Mouse (Mus musculus) liver, embryonic 16.5 days (tissue): Measurements from ENCODE around the gene B4galnt1. TPM values are rescaled to one million over a fixed set of nuclear protein-coding genes. Genes with fewer than 3 reads are reported as not detected.
A peak's percentile ranks its signal among the peaks of the same experiment; 100 is the strongest.
"Not testable (repeated sequence)": the region's sequence is repeated elsewhere in the genome, so short reads cannot be mapped to it uniquely, and the experiment has no call there.

Experiments
- ATAC-seq: fragments of 200-750 bp; cut with Nextera tagmentation; 2 replicates; pipeline ENCODE4 v1.8.0; 2017; ENCODE audit warnings: low read depth, mild to moderate bottlenecking, moderate number of reproducible peaks, moderate library complexity
- H3K27ac ChIP-seq: fragments of 300-500 bp; sonication (generic); 2 replicates; pipeline ENCODE4 v1.5.1; 2014; ENCODE audit warnings: mild to moderate bottlenecking, low read length
- H3K27me3 ChIP-seq: fragments of 300-500 bp; sonication (generic); 2 replicates; pipeline ENCODE4 v1.6.1; 2014; ENCODE audit warnings: low read depth, low read length, mixed read lengths; ENCODE audit not compliant: control insufficient read depth, insufficient read depth
- H3K36me3 ChIP-seq: fragments of 300-500 bp; sonication (generic); 2 replicates; pipeline ENCODE4 v1.6.1; 2014; ENCODE audit warnings: mild to moderate bottlenecking; ENCODE audit not compliant: control insufficient read depth, insufficient read depth
- H3K4me1 ChIP-seq: fragments of 300-500 bp; sonication (generic); 2 replicates; pipeline ENCODE4 v1.6.1; 2014; ENCODE audit warnings: low read depth, low read length, mixed read lengths; ENCODE audit not compliant: control insufficient read depth
- H3K4me2 ChIP-seq: fragments of 300-500 bp; sonication (generic); 2 replicates; pipeline ENCODE4 v1.6.1; 2014; ENCODE audit warnings: low read depth, low read length, mixed read lengths
- H3K4me3 ChIP-seq: fragments of 300-500 bp; sonication (generic); 2 replicates; pipeline ENCODE4 v1.5.1; 2014; ENCODE audit warnings: low read depth, mild to moderate bottlenecking, low read length
- H3K9ac ChIP-seq: fragments of 300-500 bp; sonication (generic); 2 replicates; pipeline ENCODE4 v1.6.1; 2014; ENCODE audit warnings: low read depth, low read length
- H3K9me3 ChIP-seq: fragments of 300-500 bp; sonication (generic); replicated peaks from 2 replicates; pipeline ENCODE4 v1.6.1; 2016; ENCODE audit warnings: low read length; ENCODE audit not compliant: control insufficient read depth
- WGBS: fragments of 180-500 bp; shearing (Covaris S2); extraction: QIAGEN DNeasy Blood & Tissue Kit; methylation state at CpG from one replicate; pipeline ENCODE4 v1.1.7; 2014; ENCODE audit not compliant: insufficient replicate concordance; 5-methylcytosine and 5-hydroxymethylcytosine counted together
- polyA plus RNA-seq: library from polyadenylated mRNA; unstranded; fragments of >200 nt; fragmentation: Nextera tagmentation; extraction: Ambion mirVana; gene quantifications from 2 replicates; pipeline ENCODE4 v1.2.1, GENCODE M21; 2015

Gene B4galnt1
- polyA plus RNA-seq, 1 experiment from 2014 or later: 24.3 TPM

DNA sequence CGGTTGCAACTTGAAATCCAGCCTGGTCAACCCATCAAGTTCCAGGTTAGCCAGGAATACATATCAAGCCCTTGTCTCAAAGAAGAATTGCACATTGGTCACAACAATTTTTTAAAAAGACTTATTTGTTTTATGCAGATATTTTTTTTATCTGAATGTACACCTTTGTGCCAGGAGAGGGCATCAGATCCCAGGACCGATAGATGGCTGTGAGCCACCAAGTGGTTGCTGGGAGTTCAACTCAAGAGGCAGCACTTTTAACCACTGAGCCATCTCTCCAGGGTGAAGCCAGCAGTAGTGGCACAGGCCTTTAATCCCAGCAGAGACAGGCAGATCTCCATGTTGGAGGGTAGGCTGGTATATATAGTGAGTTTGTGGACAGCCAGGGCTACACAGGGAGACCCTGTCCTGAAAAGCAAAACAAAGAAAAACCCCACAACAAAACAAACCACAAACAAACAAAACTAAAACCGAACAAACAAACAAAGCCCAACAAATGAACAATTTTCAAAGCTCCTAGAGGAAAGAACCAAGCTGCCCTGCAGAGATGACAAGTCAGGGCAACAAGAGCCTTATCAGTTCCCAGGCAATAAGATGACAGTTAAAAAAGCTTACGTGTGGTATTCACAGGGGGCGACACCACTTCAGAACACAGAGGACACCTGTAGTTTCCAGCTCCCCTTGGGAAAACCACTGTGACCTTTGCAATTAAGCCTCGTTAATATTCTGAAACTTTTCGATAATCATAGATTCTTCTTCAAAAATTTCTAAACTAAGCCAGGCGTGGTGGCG is 39.6 kb upstream of the B4galnt1 start:
- ATAC-seq: no peak
- Histone ChIP-seq H3K9ac (no peak overlapping the region), H3K36me3 (no peaks in the 10 kb centered on the region), H3K9me3 (no peaks in the 10 kb centered on the region), H3K27ac (peak overlapping the region; percentile 62), H3K4me2 (no peak overlapping the region), H3K27me3 (no peaks in the 10 kb centered on the region), H3K4me1 (peaks cover 50% of the 10 kb centered on the region), H3K4me3 (no peak overlapping the region)
- 37% methylated on average over 9 of the region's 9 CpGs for WGBS

DNA sequence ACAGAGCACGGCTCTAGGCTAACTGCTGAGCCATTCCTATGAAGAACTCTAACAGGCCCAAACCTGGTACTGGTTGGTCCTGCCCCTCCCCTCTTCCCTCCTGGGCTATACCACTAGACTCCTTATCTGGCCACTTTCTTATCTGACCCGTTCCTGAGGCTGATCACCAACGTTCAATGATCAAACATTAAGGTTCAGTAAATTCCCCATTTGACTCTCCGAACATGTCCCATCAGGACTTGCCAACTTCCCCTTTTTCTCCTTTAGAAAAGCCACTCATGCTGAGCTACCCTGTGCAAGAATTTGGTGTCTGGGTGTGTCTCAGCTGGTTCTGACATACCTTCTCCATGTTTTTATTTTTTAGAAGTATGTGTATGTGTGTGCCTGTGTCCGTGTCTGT is 38.4 kb upstream of the B4galnt1 start:
- Histone ChIP-seq H3K27ac (peak overlapping the region; percentile 18), H3K4me2 (no peak overlapping the region), H3K4me1 (peaks cover 48% of the 10 kb centered on the region), H3K36me3 (no peaks in the 10 kb centered on the region), H3K9me3 (no peaks in the 10 kb centered on the region), H3K9ac (no peak overlapping the region), H3K27me3 (no peaks in the 10 kb centered on the region), H3K4me3 (no peak overlapping the region)
- WGBS: 23% methylated on average over 5 of the region's 5 CpGs
- peak; percentile 32 for ATAC-seq

DNA sequence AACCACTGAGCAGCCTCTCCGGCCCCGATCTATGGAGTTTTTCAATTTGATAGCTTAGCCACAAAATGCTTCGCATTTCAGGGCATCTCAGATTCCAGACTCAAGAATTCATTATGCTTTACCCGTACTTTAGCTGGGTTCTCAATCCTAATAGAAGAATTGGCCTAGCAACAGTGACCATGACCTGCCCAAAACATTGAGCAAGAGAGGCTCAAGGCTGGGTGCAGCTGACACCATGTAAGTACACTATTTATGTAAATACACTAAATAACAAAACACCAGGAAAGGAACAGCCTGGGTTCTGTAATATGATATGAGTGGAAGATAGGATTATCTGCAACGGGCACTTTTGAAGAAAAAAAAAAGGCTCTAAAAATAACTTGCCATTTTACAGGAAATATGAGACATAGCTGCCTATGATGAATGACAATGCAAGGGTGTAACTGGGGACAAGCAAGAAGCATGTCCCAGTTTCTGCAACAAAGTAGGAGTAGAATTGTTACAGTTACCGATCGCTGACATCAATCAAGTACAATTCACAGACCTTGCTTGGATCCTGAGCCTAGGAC is 37.2 kb upstream of the B4galnt1 start:
- H3K27me3 ChIP-seq: no peaks in the 10 kb centered on the region
- H3K27ac ChIP-seq: peak overlapping the region; percentile 32; the same call in 1 of the 2 replicates
- H3K9me3 ChIP-seq: no peaks in the 10 kb centered on the region
- H3K4me2 ChIP-seq: no peak overlapping the region
- no peaks in the 10 kb centered on the region for H3K36me3 ChIP-seq
- H3K9ac ChIP-seq: no peak overlapping the region
- no peak for ATAC-seq
- H3K4me3 ChIP-seq: no peak overlapping the region
- peaks cover 36% of the 10 kb centered on the region for H3K4me1 ChIP-seq
- WGBS: 44% methylated on average over 7 of the region's 7 CpGs

DNA sequence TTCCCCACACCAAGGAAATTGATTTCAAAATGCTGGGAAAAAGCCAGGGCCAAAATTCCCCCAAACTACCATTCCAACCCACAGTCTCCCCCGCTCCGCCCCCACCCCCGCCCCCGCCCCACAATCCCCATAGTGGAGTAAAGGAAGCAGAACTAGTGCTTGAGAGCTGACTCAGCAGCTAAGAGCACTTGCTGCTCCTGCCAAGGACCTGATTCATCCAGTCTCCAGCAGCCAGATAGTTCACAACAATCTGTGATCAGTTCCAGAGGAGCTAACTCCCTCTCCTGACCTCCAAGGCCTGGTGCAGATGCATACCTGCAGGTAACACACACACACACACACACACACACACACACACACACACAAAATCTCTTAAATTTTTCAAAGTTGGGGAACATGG is 35.6 kb upstream of the B4galnt1 start:
- no peaks in the 10 kb centered on the region for H3K9me3 ChIP-seq
- no peaks in the 10 kb centered on the region for H3K36me3 ChIP-seq
- no peak for ATAC-seq
- no peak overlapping the region for H3K4me2 ChIP-seq
- H3K27ac ChIP-seq: no peak overlapping the region
- H3K4me1 ChIP-seq: peaks cover 30% of the 10 kb centered on the region
- no peak overlapping the region for H3K9ac ChIP-seq
- no peaks in the 10 kb centered on the region for H3K27me3 ChIP-seq
- 42% methylated on average over 4 of the region's 4 CpGs for whole genome bisulfite sequencing
- H3K4me3 ChIP-seq: no peak overlapping the region

DNA sequence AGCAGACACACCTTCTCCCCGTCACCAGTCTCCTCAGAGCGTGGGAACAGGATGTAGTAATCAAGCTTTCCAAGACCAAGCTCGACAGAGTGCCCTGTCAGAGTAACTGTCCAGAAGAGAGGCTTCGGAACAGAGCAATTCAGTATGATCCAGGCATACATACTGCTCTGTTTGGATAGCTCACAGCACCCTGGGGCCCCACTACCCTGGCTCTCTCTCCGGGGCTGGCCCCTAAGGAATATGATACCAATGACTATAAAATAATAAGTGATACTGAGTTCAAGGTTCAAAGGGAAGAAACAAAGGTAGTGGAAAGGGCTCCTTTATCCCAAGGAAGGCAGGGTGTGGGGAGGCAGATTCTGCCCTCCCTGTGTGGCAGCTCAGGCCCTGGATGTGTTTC is 32.6 kb upstream of the B4galnt1 start:
- 60% methylated on average over 5 of the region's 5 CpGs for WGBS
- Histone ChIP-seq H3K9me3 (no peaks in the 10 kb centered on the region), H3K36me3 (no peaks in the 10 kb centered on the region), H3K4me3 (no peak overlapping the region), H3K4me2 (no peak overlapping the region), H3K27me3 (no peaks in the 10 kb centered on the region), H3K9ac (no peak overlapping the region), H3K4me1 (peaks cover 30% of the 10 kb centered on the region), H3K27ac (no peak overlapping the region)
- ATAC-seq: no peak

DNA sequence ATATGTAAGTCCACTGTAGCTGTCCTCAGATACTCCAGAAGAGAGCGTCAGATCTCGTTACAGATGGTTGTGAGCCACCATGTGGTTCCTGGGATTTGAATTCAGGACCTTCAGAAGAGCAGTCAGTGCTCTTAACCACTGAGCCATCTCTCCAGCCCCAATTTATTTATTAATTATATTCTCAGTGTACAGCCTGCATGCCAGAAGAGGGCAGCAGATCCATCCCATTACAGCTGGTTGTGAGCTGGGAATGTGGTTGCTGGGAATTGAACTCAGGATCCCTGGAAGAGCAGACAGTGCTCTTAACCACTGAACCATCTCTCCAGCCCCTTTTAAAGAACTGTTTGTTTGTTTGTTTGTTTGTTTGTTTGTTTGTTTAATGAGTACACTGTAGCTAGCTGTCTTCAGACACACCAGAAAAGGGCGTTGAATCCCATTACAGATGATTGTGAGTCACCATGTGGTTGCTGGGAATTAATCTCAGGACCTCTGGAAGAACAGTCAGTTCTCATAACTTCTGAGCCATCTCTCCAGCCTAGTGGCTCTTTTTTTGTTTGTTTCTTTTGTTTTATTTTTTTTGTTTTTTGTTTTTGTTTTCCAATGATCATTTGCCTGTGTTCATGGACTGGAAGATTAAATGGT is 30.5 kb upstream of the B4galnt1 start:
- H3K27me3 ChIP-seq, H3K36me3 ChIP-seq, H3K9me3 ChIP-seq, H3K27ac ChIP-seq, ATAC-seq, H3K4me3 ChIP-seq, H3K4me2 ChIP-seq, H3K9ac ChIP-seq: not testable (repeated sequence)
- 70% methylated on average over 3 of the region's 3 CpGs for WGBS
- H3K4me1 ChIP-seq: peaks cover 34% of the 10 kb centered on the region

DNA sequence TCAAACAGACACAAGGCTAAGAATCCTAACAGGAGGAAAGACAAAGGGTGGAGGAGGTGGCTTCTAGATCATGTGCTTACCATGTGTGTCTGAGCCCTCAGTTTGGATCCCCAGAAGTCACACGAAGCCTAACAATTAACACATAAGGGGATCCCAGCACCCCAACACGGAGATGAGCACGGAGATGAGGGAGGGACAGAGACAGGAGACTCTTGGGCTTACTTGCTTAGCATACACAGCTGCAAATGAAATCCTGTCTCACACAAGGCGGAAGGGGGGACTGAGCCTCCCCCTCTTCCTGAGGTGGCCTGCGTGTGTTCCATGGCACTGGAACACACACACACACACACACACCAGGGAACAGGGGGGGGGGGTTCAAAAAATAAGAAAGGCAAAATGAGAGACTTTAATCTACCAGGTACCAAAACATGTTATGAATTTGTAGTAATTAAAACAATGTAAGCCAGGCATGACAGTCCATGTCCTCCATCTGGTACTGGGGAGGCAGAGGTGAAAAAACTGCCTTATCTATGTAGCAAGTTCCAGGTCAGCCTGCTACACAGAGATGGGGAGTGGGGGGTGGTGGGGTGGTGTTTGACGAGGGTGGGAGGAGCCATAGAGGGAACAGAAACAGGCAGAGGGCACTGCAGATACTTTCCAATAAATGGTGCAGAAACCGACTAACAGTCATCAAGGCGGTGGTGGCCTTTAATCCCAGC is 29.7 kb upstream of the B4galnt1 start:
- H3K27ac ChIP-seq: peak overlapping the region; percentile 58
- H3K4me1 ChIP-seq: peaks cover 34% of the 10 kb centered on the region
- no peaks in the 10 kb centered on the region for H3K36me3 ChIP-seq
- ATAC-seq: peak; percentile 78
- H3K4me3 ChIP-seq: no peak overlapping the region
- no peak overlapping the region; the same call in 1 of the 2 replicates for H3K9ac ChIP-seq
- no peaks in the 10 kb centered on the region for H3K27me3 ChIP-seq
- 0 out of 2 replicates have a peak overlapping the region, but pooled peaks have one; percentile 12 for H3K4me2 ChIP-seq
- 15% methylated on average over 7 of the region's 8 CpGs for WGBS
- no peaks in the 10 kb centered on the region for H3K9me3 ChIP-seq

DNA sequence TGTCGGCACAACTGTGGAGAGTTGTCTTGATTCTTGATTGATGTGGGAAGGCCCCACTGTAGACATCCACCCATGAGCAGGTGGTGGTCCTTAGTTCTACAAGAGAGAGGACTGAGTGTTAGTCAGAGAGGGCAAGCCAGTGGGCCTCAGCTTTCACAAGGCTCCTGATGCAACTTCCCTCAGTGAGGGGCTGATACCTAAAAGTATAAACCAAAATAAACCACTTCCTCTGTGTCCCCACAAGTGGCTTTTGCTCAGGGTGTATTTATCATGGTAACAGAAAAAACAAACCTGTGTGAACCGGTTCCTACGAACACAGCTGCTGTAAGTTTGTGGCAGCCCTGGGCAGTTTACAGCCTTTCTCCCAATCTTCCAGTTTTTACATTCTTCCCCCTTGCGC is 28.5 kb upstream of the B4galnt1 start:
- WGBS: 39% methylated on average over 4 of the region's 4 CpGs
- H3K4me1 ChIP-seq: peaks cover 34% of the 10 kb centered on the region
- peak overlapping the region; percentile 2; the same call in 1 of the 2 replicates for H3K4me2 ChIP-seq
- H3K36me3 ChIP-seq: no peaks in the 10 kb centered on the region
- H3K9me3 ChIP-seq: no peaks in the 10 kb centered on the region
- H3K9ac ChIP-seq: no peak overlapping the region
- H3K27ac ChIP-seq: peak overlapping the region; percentile 58
- no peak overlapping the region for H3K4me3 ChIP-seq
- no peaks in the 10 kb centered on the region for H3K27me3 ChIP-seq
- ATAC-seq: no peak
